Mouse (Mus musculus): ENCODE data around the gene Xpnpep2.

Xpnpep2 gene

GRCm38 (mm10) chrX:48124132-48125071 lies 15.9 kb downstream of the Xpnpep2 start:
- DNase-seq (ENCODE audit: low spot score) = peak; percentile 53

- DNase-seq (ENCODE audit: low spot score) = no peak
Observed at GRCm38 (mm10) chrX:48126903-48127476, 18.5 kb downstream of the Xpnpep2 start.

GRCm38 (mm10) chrX:48127502-48128218 lies 19.1 kb downstream of the Xpnpep2 start:
- no peak for DNase-seq (ENCODE audit: low spot score)

DNA sequence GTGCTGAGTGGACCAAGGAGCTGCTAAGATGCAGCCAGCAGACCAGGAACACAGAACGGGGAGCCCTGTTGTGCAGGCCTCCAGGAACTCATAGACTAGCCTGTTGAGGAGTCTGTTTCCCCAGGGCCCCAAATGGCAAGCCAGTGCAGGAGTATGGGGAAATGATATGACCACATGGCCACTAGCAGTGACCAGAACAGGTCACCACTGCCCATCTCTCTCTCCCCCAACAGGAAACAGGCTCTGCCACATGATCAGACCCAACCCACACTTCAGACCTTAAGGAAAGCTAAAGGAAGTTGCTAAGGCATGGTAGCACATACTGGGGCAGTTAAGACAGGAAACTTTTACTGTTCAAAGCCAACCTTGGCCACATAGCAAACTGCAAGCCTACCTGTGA lies 20.6 kb downstream of the Xpnpep2 start:
- DNase-seq (ENCODE audit: low spot score) = no peak

DNA sequence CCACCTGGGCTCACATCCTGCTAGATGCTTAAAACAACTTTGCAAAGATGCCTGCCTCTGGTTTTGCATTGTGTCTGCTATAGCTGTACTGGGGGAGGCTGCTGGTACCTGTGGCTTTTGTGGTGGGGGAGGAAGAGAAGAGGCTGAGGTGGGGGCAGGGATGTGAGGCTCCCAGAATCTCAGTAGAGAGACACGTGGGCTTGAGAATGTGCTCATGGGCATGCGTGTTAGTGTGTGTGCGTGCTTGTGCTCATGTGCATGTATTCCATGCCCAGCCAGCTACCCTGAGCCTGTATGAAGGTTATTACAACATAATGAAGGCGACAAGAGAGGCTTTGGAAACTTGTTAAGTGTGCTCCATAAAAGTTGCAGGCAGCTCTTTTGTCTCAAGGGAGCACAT lies 28.4 kb downstream of the Xpnpep2 start:
- DNase-seq (ENCODE audit: low spot score) = no peak

DNA sequence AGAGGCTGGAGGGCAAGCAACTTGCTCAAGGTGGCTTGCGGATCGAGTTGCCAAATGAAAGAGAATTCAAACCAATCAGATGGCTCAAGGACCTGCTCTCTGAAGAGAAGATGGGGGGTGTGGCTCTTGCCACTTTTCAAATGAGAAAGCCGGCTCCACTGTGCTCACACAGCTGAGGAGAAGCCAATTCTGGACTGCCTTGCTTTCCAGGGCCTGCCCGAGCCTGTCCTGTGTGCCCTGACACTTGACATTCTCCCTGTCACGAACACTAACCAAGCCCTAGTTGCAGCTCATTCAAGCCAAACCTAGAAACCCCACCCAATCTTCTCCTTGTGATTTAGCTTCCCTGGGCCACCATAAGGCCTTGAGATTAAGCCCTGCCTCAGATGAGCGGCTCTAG lies 29.5 kb downstream of the Xpnpep2 start:
- no peak for DNase-seq (ENCODE audit: low spot score)

DNA sequence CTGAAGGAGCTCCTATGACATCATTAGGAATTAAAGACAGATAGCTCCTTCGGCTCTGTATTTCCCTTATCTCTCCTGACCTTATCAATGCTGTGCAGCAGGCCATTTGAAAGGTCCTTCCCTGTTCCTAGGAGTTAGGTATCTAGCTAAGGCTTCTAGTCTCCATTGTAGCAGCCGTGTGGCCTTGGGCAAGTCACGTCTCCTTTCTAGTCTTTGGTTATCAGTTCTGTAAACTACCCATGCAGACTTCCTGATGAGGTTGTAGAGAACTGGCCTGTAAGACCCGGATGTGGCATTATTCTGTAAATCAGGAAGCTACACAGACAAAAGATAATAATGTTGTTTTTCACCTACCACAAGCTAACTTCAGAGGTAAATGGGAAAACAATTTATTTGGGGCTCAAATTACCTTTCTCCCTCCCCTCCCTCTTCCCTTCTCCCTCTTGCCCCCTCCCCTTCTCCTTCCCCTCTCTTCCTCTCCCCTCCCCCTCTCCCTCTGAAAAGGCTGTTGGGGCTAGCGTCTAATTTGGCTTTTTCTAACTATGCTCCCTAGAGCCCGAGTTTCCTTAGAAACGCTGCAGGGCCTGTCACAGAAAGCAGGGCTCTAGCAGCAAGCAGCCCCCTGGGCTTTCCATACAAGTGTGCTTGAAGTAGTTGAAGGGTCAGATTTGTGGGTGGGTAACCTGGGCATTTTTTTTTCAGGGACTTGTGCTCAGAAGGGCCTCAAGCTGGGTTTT lies 30.2 kb downstream of the Xpnpep2 start:
- no peak for DNase-seq (ENCODE audit: low spot score)

- no peak for DNase-seq (ENCODE audit: low spot score)
Observed at GRCm38 (mm10) chrX:48139368-48140285, 31.1 kb downstream of the Xpnpep2 start.

DNA sequence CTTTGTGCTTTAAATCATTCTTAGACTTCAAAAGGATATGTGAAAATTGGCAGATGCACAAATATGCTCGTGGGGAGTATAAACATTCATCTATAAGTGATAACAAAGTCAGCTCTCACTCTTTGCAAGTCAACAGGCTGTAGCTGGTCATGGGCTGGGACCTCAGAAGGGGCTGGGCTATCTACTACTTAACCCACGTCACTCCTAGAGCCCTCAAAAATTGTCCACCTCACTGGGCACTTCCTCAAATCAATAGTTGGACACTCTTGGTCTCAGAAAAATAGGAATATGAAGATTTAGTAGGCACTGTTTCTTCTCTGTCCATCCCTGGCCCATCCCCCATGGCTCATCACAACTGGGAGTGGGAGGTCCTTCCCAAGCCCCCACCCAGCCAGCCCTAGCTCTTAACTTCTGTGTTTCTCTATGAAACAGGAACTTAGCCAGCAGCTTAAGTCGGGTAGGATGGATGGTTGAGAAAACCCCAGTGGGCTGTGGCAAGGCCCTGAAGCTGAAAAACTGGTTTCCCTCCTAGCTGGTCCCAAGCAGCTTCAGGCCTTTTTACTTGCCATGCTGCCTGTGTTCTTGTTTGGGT lies 31.9 kb downstream of the Xpnpep2 start:
- no peak for DNase-seq (ENCODE audit: low spot score)

- DNase-seq (ENCODE audit: low spot score) = no peak
Observed at GRCm38 (mm10) chrX:48141481-48141880, 33.0 kb downstream of the Xpnpep2 start.

DNA sequence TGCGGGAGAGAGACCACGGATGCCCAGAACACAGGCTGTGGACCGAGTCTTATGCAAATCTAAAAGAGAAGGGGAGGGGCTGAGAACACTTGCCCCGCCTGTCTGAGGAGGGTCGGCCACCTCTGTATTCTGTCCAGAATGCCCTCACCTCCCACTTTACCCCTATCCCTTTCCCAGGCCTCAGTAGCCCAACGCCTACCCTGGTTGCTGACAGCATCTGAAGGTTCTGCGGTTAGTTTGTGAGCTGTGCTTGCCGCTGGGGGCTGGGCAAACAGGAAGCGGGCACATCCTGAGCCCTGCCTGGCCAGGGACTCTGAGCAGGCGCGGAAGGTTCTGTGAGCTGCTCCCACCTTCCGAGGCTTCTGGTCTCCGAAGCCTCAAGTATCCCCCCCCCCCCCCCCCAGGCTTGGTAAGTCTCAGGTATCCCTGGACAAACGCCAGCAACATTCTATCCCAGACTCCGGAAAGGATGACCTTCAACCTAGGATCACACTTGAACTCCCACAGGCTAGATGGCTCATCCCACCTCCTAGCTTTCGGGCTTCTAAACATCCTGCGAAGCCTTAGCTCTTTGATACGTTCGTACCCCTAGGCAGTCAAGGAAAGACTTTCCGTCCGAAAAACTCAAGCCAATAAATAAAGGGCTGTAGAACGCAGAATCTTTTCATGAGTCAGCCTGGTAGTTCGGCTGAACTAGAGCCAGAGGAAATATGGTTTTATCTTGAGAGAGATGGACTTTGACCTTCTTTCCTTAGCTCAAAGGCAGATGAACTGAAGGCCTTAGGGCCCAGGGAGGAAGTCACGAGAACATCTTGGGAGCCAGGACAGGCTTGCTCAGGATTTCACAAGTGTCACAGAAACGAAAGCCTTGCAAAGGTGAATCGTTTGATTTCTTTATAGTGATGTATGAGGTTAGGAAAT lies 35.1 kb downstream of the Xpnpep2 start:
- DNase-seq (ENCODE audit: low spot score) = no peak

DNA sequence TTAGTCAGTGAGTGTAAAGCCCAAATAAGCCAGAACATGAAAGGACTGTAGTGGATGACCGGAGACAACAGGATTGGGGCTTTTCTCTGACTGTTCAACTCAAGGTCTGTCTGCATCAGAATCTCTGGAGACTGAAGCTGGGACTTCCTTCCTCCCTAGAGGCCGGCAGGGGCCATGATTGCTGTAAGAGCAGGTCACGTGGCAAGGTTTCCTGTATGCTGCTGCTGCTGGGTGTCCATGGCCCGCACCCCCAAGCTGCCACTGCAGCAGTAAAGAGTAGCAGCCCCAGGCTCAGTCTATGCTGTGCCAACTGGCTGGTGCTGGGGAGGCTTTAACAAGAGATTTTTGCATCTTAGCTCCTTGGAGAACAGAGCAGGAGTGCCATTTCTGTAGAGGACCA lies 37.7 kb downstream of the Xpnpep2 start, which contains the start of gene Sash3:
TSS of gene Sash3 (plus strand) at position 175 of the 400 bp plus-strand sequence.
- no peak for DNase-seq (ENCODE audit: low spot score)

GRCm38 (mm10) chrX:48147226-48147625 lies 38.7 kb downstream of the Xpnpep2 start:
- DNase-seq (ENCODE audit: low spot score) = no peak

DNA sequence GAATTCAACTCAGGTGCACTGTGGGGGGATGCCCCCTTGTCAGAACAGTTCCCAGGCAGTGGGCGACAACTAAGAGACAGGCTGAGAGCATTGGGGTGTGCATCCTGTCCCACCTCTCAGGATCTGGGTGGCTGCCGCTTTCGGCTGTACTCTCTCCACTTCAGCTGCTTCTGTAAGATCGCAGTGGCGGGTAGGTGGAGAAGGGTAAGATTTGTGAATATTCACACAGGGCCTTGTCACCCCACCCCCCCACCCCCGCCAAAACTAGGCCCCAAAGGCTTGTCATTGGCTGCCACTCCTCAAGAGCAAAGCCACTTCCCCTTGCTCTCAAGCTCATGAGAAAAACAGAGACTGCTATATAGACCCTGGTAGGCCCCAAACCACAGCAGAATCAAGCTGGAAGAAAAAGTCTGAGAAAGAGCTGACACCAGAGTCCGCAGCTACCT lies 39.2 kb downstream of the Xpnpep2 start:
- DNase-seq (ENCODE audit: low spot score) = no peak

GRCm38 (mm10) chrX:48152106-48152505 lies 43.6 kb downstream of the Xpnpep2 start:
- no peak for DNase-seq (ENCODE audit: low spot score)

DNA sequence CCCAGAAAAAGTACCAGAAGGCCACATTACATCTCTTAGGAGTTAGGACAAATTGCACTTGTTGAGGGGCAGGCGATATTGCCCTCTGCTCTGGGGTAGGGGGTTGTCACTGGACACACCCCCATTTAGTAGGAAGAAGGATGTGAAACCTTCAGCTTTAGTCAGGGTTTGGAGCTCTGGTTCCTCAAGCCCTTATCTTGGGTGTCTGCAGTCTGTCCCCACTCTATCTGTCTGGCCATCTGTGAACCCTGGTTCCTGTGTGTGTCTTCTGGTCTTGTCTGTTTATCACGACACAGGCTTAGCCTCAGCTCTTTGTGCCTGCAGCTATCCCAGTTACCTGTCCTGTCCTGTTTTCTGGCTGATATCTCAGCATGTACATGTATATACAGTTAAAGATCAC lies 44.9 kb downstream of the Xpnpep2 start:
- DNase-seq (ENCODE audit: low spot score) = no peak

DNA sequence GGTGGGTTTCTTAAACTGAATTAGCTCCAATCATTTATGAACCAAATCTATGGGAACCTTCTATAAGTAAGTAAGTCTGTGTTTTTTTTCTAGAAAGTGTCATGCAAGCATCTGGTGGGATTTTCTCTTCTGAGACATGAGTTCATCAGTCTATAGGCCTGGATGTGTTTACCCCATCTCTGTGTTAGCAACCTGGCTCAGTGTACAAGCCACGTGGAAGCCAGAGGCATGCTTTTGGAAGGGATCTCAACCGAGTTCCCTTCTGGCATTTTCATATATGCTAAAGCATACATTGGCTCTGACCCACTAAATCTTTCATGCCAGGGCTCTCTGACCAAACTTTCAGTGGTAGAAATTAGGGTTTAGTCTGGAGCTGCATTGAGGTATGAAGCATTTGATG lies 45.4 kb downstream of the Xpnpep2 start:
- no peak for DNase-seq (ENCODE audit: low spot score)

DNA sequence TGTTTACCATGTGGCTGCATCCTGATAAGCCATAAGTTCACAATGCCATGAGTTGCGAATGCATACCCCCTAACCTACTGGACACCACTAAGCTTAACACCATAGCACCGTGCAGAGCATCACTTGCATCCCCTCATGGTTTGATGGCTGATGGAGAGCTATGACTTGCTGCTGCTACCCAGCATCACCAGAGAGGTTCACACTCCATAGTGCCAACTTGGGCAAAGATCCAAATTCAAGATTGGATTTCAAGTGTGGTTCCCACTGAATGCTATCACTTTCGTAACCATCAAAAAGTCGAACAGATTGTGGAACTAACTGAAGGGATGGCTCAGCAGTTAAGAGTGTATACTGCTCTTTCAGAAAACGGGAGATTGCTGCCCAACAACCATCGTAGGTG lies 47.0 kb downstream of the Xpnpep2 start:
- no peak for DNase-seq (ENCODE audit: low spot score)

GRCm38 (mm10) chrX:48157396-48157795 lies 48.9 kb downstream of the Xpnpep2 start:
- no peak for DNase-seq (ENCODE audit: low spot score)
